Mouse (Mus musculus) heart, adult 11 months (tissue): ENCODE measurements around the gene Egln3.
A peak's percentile ranks its signal among the peaks of the same experiment; 100 is the strongest.

Experiments used
- DNase-seq: peaks from one replicate; pipeline ENCODE4 v3.0.0; 2022

Egln3 gene

DNA sequence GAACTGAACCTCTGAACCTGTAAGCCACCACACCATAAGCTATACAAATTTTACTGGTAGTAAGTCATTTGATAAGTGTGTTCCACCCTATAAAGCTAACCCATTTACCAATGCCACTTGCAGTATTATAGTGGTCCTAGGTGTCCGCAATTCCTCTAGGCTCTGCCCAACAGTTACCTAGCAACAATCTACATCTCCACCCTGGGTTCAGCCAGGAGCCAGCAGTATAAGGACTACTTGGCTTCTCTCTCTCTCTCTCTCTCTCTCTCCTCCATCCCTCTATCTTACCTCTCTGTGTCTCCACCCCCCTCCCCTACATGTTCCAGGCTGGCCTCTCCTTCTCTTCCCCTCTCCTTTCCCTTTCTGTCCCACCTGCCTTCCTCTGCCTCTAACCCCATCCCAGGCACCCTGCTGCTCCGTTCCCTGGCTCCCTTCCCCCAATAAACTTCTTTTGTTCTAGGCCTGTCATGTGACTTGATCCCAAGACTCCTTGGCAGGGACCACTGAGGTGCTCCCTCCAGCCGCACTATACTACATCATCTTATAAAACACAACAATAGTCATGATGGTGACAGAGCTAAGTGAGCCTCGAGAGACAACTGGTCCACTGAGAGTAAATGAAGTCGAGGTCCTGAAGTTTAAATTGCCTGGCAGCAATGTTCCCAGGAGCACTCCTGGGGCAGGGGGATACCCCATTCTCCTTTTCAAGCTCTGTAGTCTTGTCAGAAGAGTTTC, 42.0 kb downstream of the Egln3 start:
- DNase-seq: peak; percentile 81

- no peak for DNase-seq
Measured at GRCm38 (mm10) chr12:54160279-54160678, 43.4 kb downstream of the Egln3 start.

DNA sequence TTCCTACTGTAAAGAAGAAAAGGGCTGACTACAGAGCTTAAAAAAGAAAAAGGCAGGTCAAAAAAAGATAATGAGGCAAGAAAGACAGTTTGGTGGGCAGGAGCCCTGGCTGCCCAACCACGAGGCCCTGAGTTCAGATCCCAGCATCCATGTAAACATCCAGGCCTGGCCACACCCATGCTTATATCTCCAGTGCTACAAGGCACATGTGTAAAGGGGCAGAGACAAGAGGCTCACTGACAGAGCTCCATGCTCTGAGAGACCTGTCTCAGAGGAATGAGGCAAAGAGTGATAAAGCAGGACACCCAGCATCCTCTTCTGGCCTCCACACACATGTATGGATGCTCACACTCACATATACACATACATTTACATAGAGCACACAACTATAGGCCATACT, 48.9 kb downstream of the Egln3 start:
- no peak for DNase-seq

GRCm38 (mm10) chr12:54146943-54147556, 56.6 kb downstream of the Egln3 start:
- no peak for DNase-seq
